Mouse (Mus musculus): ENCODE measurements around the gene Taf13. TPM values are rescaled to one million over a fixed set of nuclear protein-coding genes. Genes with fewer than 3 reads are reported as not detected.

Taf13 gene
- 50.8 and 52.7 TPM in 2 replicates for polyA plus RNA-seq (2016; fragmentation: Nextera tagmentation; extraction: Ambion mirVana)

DNA sequence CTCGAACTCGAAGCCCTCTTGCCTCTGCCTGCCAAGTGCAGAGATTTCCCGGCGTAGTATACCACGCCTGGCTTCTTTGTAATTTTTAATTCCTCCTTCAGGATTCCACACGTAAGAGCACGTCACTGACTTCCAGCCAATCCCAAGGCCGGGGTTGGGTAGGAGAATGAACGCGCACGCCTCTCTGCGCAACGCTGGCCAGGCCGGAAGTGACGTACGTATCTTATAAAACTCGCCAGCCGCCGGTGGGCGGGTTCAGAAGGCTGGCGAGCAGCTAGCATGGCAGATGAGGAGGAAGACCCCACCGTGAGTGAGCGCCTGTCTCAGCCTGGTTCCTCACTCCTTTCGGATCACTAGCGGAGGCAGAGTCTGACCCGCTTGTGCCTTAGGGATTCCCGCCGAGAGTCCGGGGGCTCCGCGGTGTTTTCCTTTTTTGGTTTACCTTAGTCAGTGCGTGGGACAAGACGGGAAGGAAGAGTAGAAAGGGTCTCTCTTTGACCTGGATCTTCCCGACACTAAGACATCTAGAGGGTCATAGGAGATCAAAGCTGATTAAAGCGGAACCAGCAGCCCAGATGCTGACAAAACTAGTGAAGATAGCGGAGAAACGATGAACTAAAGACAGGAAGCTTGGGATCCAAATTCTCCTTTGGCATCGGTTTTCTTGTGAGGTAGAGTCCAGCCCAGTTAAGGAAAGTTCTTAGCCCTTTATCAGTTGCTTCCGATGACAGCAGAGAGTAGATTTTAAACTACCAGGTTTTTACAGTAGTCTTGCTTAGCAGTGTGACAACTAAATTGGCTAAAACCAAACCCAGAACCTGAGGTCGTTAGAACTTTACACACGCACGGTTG lies at the start of gene Taf13:
Gene Taf13 (plus strand): TSS at position 256 of the 852 bp plus-strand sequence.
- WGBS, result 3% methylated on average over 42 of the region's 42 CpGs
- H3K27ac ChIP-seq (replicated peaks), result peak within 1 kb of the TSS; percentile 84

DNA sequence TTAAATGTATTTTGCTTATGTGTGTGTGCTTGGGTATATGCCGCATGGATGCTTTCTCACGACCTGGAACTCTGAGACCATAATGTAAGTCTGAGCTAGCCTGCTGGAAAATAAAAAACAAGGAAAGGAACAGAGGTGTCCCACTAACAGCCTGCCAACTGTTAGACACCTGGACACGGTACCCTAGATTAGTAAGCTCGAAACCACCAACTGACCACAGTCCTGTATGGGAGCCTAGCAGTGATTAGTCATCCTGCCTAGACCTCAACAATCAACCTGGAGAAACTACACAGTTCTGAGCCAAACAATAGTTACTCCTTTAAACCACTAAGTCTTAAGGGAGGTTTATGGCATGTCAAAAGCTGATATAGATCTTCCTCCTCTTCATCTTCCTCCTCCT lies 48.1 kb upstream of the Taf13 start:
- Histone ChIP-seq H3K4me3 (no peak overlapping the region), H3K27ac (replicated peaks) (no peak overlapping the region), H3K4me1 (no peaks in the 10 kb centered on the region), H3K27me3 (replicated peaks; ENCODE audit: low read depth, poor library complexity, severe bottlenecking) (no peaks in the 10 kb centered on the region), H3K36me3 (replicated peaks) (no peaks in the 10 kb centered on the region), H3K9me3 (no peaks in the 10 kb centered on the region)
- DNase-seq (ENCODE audit: low spot score), result no peak
- 91% methylated on average over 4 of the region's 4 CpGs for WGBS

More for the DNA sequence above, at the start of gene Taf13:
- DNase-seq (ENCODE audit: low spot score), result peak; percentile 96
- Histone ChIP-seq H3K27me3 (replicated peaks; ENCODE audit: low read depth, poor library complexity, severe bottlenecking) (no peaks in the 10 kb centered on the region), H3K4me3 (peak within 1 kb of the TSS; percentile 75), H3K9me3 (no peaks in the 10 kb centered on the region), H3K36me3 (replicated peaks) (peaks cover 6% of the 10 kb centered on the region), H3K4me1 (peaks cover 26% of the 10 kb centered on the region)

GRCm38 (mm10) chr3:108528489-108528888 lies 43.0 kb upstream of the Taf13 start:
- Histone ChIP-seq H3K4me3 (no peak overlapping the region), H3K4me1 (no peaks in the 10 kb centered on the region), H3K9me3 (no peaks in the 10 kb centered on the region), H3K27me3 (replicated peaks; ENCODE audit: low read depth, poor library complexity, severe bottlenecking) (0 out of 2 replicates have a peak, but pooled peaks cover 1% of the 10 kb centered on the region), H3K27ac (replicated peaks) (no peak overlapping the region), H3K36me3 (replicated peaks) (no peaks in the 10 kb centered on the region)
- WGBS, result 93% methylated on average over 8 of the region's 8 CpGs
- DNase-seq (ENCODE audit: low spot score), result no peak

GRCm38 (mm10) chr3:108533114-108533885 lies 38.2 kb upstream of the Taf13 start:
- WGBS, result 83% methylated on average over 9 of the region's 9 CpGs
- Histone ChIP-seq H3K4me1 (peaks cover 17% of the 10 kb centered on the region), H3K36me3 (replicated peaks) (no peaks in the 10 kb centered on the region), H3K9me3 (no peaks in the 10 kb centered on the region), H3K27me3 (replicated peaks; ENCODE audit: low read depth, poor library complexity, severe bottlenecking) (peaks cover 41% of the 10 kb centered on the region), H3K27ac (replicated peaks) (no peak overlapping the region), H3K4me3 (no peak overlapping the region)
- DNase-seq (ENCODE audit: low spot score), result no peak

GRCm38 (mm10) chr3:108533951-108534350 lies 37.5 kb upstream of the Taf13 start, which contains the start of gene 1700013F07Rik:
1700013F07Rik (plus strand) TSS chr3:108534150.
- DNase-seq (ENCODE audit: low spot score), result no peak
- Histone ChIP-seq H3K4me1 (peaks cover 17% of the 10 kb centered on the region), H3K27me3 (replicated peaks; ENCODE audit: low read depth, poor library complexity, severe bottlenecking) (peaks cover 45% of the 10 kb centered on the region), H3K9me3 (no peaks in the 10 kb centered on the region), H3K27ac (replicated peaks) (no peak within 1 kb of the TSS), H3K36me3 (replicated peaks) (no peaks in the 10 kb centered on the region), H3K4me3 (no peak within 1 kb of the TSS)
- 91% methylated on average over 6 of the region's 6 CpGs for WGBS

DNA sequence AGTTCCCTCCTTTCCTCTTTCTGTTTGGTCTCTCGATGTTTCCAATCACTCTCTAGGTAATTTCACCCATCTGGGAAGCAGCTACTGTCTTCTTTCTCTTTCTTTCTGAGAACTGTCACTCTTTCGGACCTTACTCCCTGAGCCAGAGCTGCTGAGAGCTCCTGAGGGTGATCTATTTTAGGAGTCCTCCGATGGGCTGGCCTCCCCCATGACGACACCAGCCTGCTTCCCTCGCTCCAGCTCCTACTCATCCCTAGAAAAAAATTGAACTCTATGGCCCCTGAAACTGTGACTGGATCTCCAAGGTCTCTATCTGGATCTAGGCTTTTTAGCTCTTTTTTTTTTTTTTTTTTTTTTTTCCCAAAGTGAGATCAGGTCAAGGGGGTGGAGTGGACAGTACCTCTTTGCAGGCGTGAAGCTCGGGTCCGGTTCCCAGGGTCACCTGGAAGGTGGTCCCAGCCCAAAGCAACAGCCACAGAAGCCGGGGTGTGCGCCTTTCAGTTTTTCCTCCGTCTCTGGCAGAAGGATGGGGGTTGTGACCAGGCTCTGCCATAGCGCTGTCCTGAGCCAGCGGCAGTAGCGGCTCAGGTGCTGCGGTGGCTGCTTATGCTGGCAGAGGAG lies 35.5 kb upstream of the Taf13 start:
- H3K4me1 ChIP-seq, result peaks cover 17% of the 10 kb centered on the region
- H3K27ac ChIP-seq (replicated peaks), result no peak overlapping the region
- no peaks in the 10 kb centered on the region for H3K9me3 ChIP-seq
- no peaks in the 10 kb centered on the region for H3K36me3 ChIP-seq (replicated peaks)
- H3K27me3 ChIP-seq (replicated peaks; ENCODE audit: low read depth, poor library complexity, severe bottlenecking), result peaks cover 45% of the 10 kb centered on the region
- H3K4me3 ChIP-seq, result peak overlapping the region; percentile 64
- 5% methylated on average over 15 of the region's 15 CpGs for WGBS
- DNase-seq (ENCODE audit: low spot score), result no peak

GRCm38 (mm10) chr3:108536517-108537260 lies 34.8 kb upstream of the Taf13 start, which contains the start of gene 5330417C22Rik:
5330417C22Rik (minus strand) TSS chr3:108536536.
- 2% methylated on average over 35 of the region's 35 CpGs for WGBS
- Histone ChIP-seq H3K4me1 (peaks cover 17% of the 10 kb centered on the region), H3K27ac (replicated peaks) (no peak within 1 kb of the TSS), H3K27me3 (replicated peaks; ENCODE audit: low read depth, poor library complexity, severe bottlenecking) (peaks cover 45% of the 10 kb centered on the region), H3K9me3 (no peaks in the 10 kb centered on the region), H3K4me3 (peak within 1 kb of the TSS; percentile 64), H3K36me3 (replicated peaks) (no peaks in the 10 kb centered on the region)
- DNase-seq (ENCODE audit: low spot score), result peak; percentile 67

- Histone ChIP-seq H3K27ac (replicated peaks) (no peak overlapping the region), H3K27me3 (replicated peaks; ENCODE audit: low read depth, poor library complexity, severe bottlenecking) (peaks cover 45% of the 10 kb centered on the region), H3K9me3 (no peaks in the 10 kb centered on the region), H3K4me1 (peaks cover 17% of the 10 kb centered on the region), H3K36me3 (replicated peaks) (no peaks in the 10 kb centered on the region), H3K4me3 (peak overlapping the region; percentile 51)
- WGBS, result 5% methylated on average over 17 of the region's 17 CpGs
- DNase-seq (ENCODE audit: low spot score), result peak; percentile 88
These were observed 34.2 kb upstream of the Taf13 start for GRCm38 (mm10) chr3:108537303-108537702.

GRCm38 (mm10) chr3:108542299-108542698 lies 29.2 kb upstream of the Taf13 start:
- 84% methylated on average over 11 of the region's 11 CpGs for WGBS
- Histone ChIP-seq H3K27me3 (replicated peaks; ENCODE audit: low read depth, poor library complexity, severe bottlenecking) (0 out of 2 replicates have a peak, but pooled peaks cover 9% of the 10 kb centered on the region), H3K27ac (replicated peaks) (no peak overlapping the region), H3K36me3 (replicated peaks) (no peaks in the 10 kb centered on the region), H3K4me1 (peaks cover 4% of the 10 kb centered on the region), H3K9me3 (no peaks in the 10 kb centered on the region), H3K4me3 (no peak overlapping the region)
- no peak for DNase-seq (ENCODE audit: low spot score)

GRCm38 (mm10) chr3:108554111-108554561 lies 17.4 kb upstream of the Taf13 start:
- Histone ChIP-seq H3K36me3 (replicated peaks) (peaks cover 24% of the 10 kb centered on the region), H3K4me3 (peak overlapping the region; percentile 91), H3K27me3 (replicated peaks; ENCODE audit: low read depth, poor library complexity, severe bottlenecking) (no peaks in the 10 kb centered on the region), H3K27ac (replicated peaks) (peak overlapping the region; percentile 97), H3K9me3 (no peaks in the 10 kb centered on the region), H3K4me1 (peaks cover 8% of the 10 kb centered on the region; the same call in 1 of the 2 replicates)
- no peak for DNase-seq (ENCODE audit: low spot score)
- 1% methylated on average over 42 of the region's 42 CpGs for WGBS

GRCm38 (mm10) chr3:108554587-108555312 lies 16.7 kb upstream of the Taf13 start:
- peak overlapping the region; percentile 91 for H3K4me3 ChIP-seq
- 18% methylated on average over 22 of the region's 22 CpGs for WGBS
- H3K9me3 ChIP-seq, result no peaks in the 10 kb centered on the region
- H3K4me1 ChIP-seq, result peaks cover 8% of the 10 kb centered on the region; the same call in 1 of the 2 replicates
- H3K27ac ChIP-seq (replicated peaks), result peak overlapping the region; percentile 97
- H3K36me3 ChIP-seq (replicated peaks), result peaks cover 30% of the 10 kb centered on the region
- DNase-seq (ENCODE audit: low spot score), result peak; percentile 92
- no peaks in the 10 kb centered on the region for H3K27me3 ChIP-seq (replicated peaks; ENCODE audit: low read depth, poor library complexity, severe bottlenecking)

Measured in embryonic facial prominence, embryonic 10.5 days (tissue).